Mouse (Mus musculus) B cell, adult 67 days (primary cell): ENCODE measurements around the gene Gpr87. TPM values are rescaled to one million over a fixed set of nuclear protein-coding genes. Genes with fewer than 3 reads are reported as not detected.

Experiments used
- total RNA-seq, 2 experiments: library from RNA; stranded (reverse); gene quantifications; 4 replicates each; pipeline ENCODE4 v1.2.4; 2023

Gpr87 gene
- total RNA-seq: not detected

DNA sequence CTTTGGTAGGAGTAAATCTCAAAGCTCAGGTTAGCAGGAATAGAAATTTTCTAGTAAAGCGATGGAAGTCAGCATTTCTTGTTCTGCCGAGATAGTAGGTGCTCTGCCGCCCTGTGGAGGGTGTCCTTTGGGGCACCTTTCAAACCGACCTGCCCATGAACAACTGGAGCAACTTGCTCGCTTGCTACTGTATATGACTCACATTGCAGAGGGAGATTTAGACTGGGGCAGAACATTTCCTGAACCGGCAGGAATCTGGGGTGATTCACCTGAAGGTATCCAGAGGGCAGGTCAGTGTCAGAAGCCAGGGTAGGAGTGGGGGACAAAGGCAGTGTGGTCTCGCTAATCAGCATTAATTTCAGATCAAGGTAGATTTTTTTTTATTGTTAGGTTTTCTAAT is at the start of gene Gpr87:
TSS of gene Gpr87 (minus strand) at position 167 of the 400 bp plus-strand sequence.

DNA sequence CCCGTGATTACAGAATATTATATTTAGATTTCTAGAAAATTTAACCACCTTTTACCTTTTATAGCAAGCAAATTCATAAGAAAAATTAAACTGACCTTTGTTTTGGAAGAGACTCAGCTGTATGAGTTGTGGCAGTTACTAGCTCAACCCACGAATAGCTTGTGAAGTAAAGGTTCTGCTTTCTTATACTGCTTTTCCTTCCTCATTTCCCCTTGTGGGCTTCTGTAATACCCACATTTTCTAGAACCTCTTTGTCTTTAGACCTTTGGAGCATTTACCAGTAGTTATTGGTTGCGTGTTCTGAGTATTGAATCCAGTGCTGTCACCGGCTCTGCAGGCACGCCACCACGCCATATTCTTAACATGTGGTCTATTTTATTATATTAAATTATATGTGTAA is 15.8 kb upstream of the Gpr87 start, which contains the start of gene P2ry13:
TSS of gene P2ry13 (minus strand) at position 156 of the 400 bp plus-strand sequence.

DNA sequence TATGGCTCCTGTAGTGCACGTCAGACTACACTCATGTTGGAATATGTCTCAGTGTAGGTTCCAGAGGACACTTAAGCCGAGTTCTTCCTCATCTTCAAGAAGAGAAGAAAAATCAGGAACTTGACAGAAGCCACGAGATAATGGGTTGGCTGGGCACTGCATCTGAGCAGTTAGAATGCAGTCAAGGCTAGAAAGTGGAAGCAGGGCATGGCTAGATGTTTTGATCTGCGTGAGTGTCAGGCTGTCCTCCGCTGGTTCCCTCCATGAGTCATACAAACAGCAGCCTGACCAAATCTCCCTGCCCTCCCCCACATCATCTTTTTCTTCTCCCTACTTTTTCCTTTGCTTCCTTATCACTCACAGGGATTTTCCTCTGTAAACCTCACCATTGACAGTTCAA is 41.5 kb downstream of the Gpr87 start, which contains the start of gene P2ry14:
TSS of gene P2ry14 (minus strand) at position 195 of the 400 bp plus-strand sequence.

Other genes with a start within 250 kb of the Gpr87 start
- gene Med12l, start 189.3 kb downstream of the Gpr87 start, total RNA-seq: under 1 TPM; 0.39 to 0.78 TPM
- 10 to 100 TPM; 65.6 to 95.1 TPM for gene Gpr171, start 93.3 kb downstream of the Gpr87 start, total RNA-seq
- gene P2ry14, start 41.5 kb downstream of the Gpr87 start, total RNA-seq: under 1 TPM; 0.75 to 0.83 TPM
- gene P2ry13, start 15.8 kb upstream of the Gpr87 start, total RNA-seq: under 1 TPM in 1 of 2 experiments, not detected in 1; 0.75 TPM
- gene P2ry12, start 67.8 kb upstream of the Gpr87 start, total RNA-seq: under 1 TPM in 1 of 2 experiments, not detected in 1; 0.81 TPM
- gene Igsf10, start 149.3 kb upstream of the Gpr87 start, total RNA-seq: not detected